19 mouse cellular contexts compared by ENCODE assay signal in the genomic region with DNA sequence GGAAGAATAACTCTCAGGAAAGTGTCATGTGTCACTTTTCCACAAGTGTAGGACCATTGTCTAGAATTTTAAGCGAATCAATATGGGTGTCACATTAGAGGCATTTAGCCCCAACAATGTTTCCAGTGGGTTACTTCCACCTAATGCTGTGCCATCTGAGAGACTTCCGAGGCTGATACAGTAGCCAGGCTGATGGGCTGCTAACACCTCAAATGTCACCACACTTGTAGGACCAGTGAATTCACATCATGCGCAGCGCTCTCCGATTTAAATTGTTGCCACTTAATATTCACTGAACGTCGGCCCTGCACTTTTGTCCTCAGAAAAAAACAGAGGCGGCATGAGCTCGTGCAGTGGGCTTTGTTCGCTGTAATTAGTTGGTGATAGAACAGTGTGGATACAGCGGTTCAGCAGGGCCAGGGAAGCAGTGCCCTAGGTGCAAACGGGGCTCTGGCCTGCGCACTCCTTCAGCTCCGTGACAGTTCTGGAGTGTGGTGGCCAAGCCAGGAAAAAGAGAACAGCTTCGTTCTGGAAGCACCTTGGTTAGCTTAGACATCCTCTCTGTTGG. TPM values are rescaled to one million over a fixed set of nuclear protein-coding genes. Genes with fewer than 3 reads are reported as not detected.
DNase-seq lines count a peak whose midpoint lies in the region; ATAC-seq and TF ChIP-seq lines count a peak whose summit lies in the region.
"Had no signal": no experiment of that assay in that cellular context is flagged by ENCODE, and none has a peak within 500 bp of the region (broad histone marks: within the 10 kb centered on the region; RNA-seq: fewer than 3 reads in every experiment).

No protein-coding gene starts in this region.

- H3K27me3 ChIP-seq in hindbrain, embryonic 11.5 days (ENCODE audit: control insufficient read depth, insufficient read depth, low read length), result no peaks in the 10 kb centered on the region
- no peaks in the 10 kb centered on the region for H3K27me3 ChIP-seq in midbrain, embryonic 11.5 days (ENCODE audit: control insufficient read depth, insufficient read depth, low read length)
- H3K27me3 ChIP-seq in neural tube, embryonic 14.5 days (ENCODE audit: control insufficient read depth, insufficient read depth, low read length), result no peaks in the 10 kb centered on the region
- H3K27me3 ChIP-seq in liver, postnatal 0 days (ENCODE audit: insufficient read depth, low read length), result no peaks in the 10 kb centered on the region
- H3K27me3 ChIP-seq: liver, embryonic 13.5 days had no signal

- ATAC-seq in hindbrain, embryonic 11.5 days (ENCODE audit: low FRiP score), result peak; percentile 78
- ATAC-seq in midbrain, embryonic 11.5 days (ENCODE audit: low FRiP score), result peak; percentile 48; the same call in 1 of the 2 replicates
- peak; percentile 41; the same call in 1 of the 2 replicates for ATAC-seq in neural tube, embryonic 14.5 days (ENCODE audit: low read depth)
- no peak for ATAC-seq in liver, postnatal 0 days
- no peak for ATAC-seq in monocyte, adult 5-6 weeks (replicated peaks; ENCODE audit: insufficient number of reproducible peaks, low FRiP score, low TSS enrichment, poor library complexity, severe bottlenecking)
- ATAC-seq: intestine, embryonic 16.5 days; lung, postnatal 0 days had no signal

- peak; percentile 72 for DNase-seq in heart, adult 11 months
- no peak for DNase-seq in heart, adult 18-20 months
- DNase-seq in hindbrain, embryonic 11.5 days (ENCODE audit: low spot score), result peak; percentile 31
- DNase-seq in midbrain, embryonic 11.5 days (ENCODE audit: low spot score, missing footprints), result no peak
- no peak for DNase-seq in liver, postnatal 0 days
- no peak for DNase-seq in right cerebral cortex, postnatal 10 days (ENCODE audit: low spot score in 2 of 2)
- DNase-seq: adrenal gland, postnatal 36 days; cerebellum, adult 9-11 months; gastrocnemius, adult 2 months; kidney, postnatal 4 days; left cerebral cortex, postnatal 4 days; liver, embryonic 13.5 days; right cerebral cortex, postnatal 25 days; thymus, postnatal 4 days had no signal

- H3K4me2 ChIP-seq in hindbrain, embryonic 11.5 days (replicated peaks; ENCODE audit: low read depth, low read length), result no peak overlapping the region
- H3K4me2 ChIP-seq in midbrain, embryonic 11.5 days, result no peak overlapping the region
- H3K4me2 ChIP-seq in neural tube, embryonic 14.5 days (ENCODE audit: low read depth, low read length), result no peak overlapping the region
- no peak overlapping the region for H3K4me2 ChIP-seq in liver, postnatal 0 days (ENCODE audit: low read depth, low read length)
- H3K4me2 ChIP-seq: liver, embryonic 13.5 days had no signal

- no peak overlapping the region for H3K9ac ChIP-seq in hindbrain, embryonic 11.5 days (ENCODE audit: low read depth, low read length)
- H3K9ac ChIP-seq in midbrain, embryonic 11.5 days (ENCODE audit: low read length), result no peak overlapping the region
- H3K9ac ChIP-seq in neural tube, embryonic 14.5 days (replicated peaks; ENCODE audit: low read depth, low read length), result 0 out of 2 replicates have a peak overlapping the region, but pooled peaks have one; percentile 13
- H3K9ac ChIP-seq in liver, postnatal 0 days (replicated peaks), result no peak overlapping the region
- H3K9ac ChIP-seq: liver, embryonic 13.5 days had no signal

- H3K4me1 ChIP-seq in hindbrain, embryonic 11.5 days (replicated peaks; ENCODE audit: control insufficient read depth, insufficient read depth, low read length), result 0 out of 2 replicates have a peak, but pooled peaks cover 2% of the 10 kb centered on the region
- no peaks in the 10 kb centered on the region; the same call in 1 of the 2 replicates for H3K4me1 ChIP-seq in midbrain, embryonic 11.5 days (ENCODE audit: control insufficient read depth, insufficient read depth, low read length)
- peaks cover 17% of the 10 kb centered on the region for H3K4me1 ChIP-seq in neural tube, embryonic 14.5 days (ENCODE audit: control insufficient read depth, insufficient read depth, low read length)
- H3K4me1 ChIP-seq in liver, postnatal 0 days (ENCODE audit: insufficient read depth), result 0 out of 2 replicates have a peak, but pooled peaks cover 2% of the 10 kb centered on the region

- no peak for TF ChIP-seq CTCF in liver, postnatal 0 days (IDR thresholded peaks at IDR 0.05; ENCODE audit: low read depth)

- H3K36me3 ChIP-seq in hindbrain, embryonic 11.5 days (ENCODE audit: control insufficient read depth, insufficient read depth, low read length), result no peaks in the 10 kb centered on the region
- no peaks in the 10 kb centered on the region for H3K36me3 ChIP-seq in midbrain, embryonic 11.5 days (ENCODE audit: control insufficient read depth, insufficient read depth, low read length)
- H3K36me3 ChIP-seq in neural tube, embryonic 14.5 days (ENCODE audit: control insufficient read depth, insufficient read depth, low read length), result no peaks in the 10 kb centered on the region
- H3K36me3 ChIP-seq in liver, postnatal 0 days (replicated peaks; ENCODE audit: insufficient read depth, low read length), result no peaks in the 10 kb centered on the region
- H3K36me3 ChIP-seq: liver, embryonic 13.5 days had no signal

- no peaks in the 10 kb centered on the region for H3K9me3 ChIP-seq in hindbrain, embryonic 11.5 days (ENCODE audit: control insufficient read depth, low read length)
- H3K9me3 ChIP-seq in midbrain, embryonic 11.5 days (ENCODE audit: control insufficient read depth, low read length), result no peaks in the 10 kb centered on the region
- H3K9me3 ChIP-seq in neural tube, embryonic 14.5 days (ENCODE audit: control insufficient read depth, low read length), result no peaks in the 10 kb centered on the region
- no peaks in the 10 kb centered on the region for H3K9me3 ChIP-seq in liver, postnatal 0 days (ENCODE audit: low read length)
- H3K9me3 ChIP-seq: heart, embryonic 10.5 days; liver, embryonic 13.5 days had no signal

- H3K27ac ChIP-seq in hindbrain, embryonic 11.5 days (ENCODE audit: low read depth, low read length), result no peak overlapping the region
- H3K27ac ChIP-seq in midbrain, embryonic 11.5 days (ENCODE audit: low read depth, low read length), result no peak overlapping the region
- peak overlapping the region; percentile 58 for H3K27ac ChIP-seq in neural tube, embryonic 14.5 days (ENCODE audit: low read depth, low read length)
- H3K27ac ChIP-seq in liver, postnatal 0 days (ENCODE audit: low read depth), result no peak overlapping the region
- H3K27ac ChIP-seq: gastrocnemius, adult 2 months; heart, embryonic 10.5 days; liver, embryonic 13.5 days had no signal

- 67% methylated on average over 15 of the region's 15 CpGs for WGBS in hindbrain, embryonic 11.5 days
- 72% methylated on average over 15 of the region's 15 CpGs for WGBS in midbrain, embryonic 11.5 days
- WGBS in neural tube, embryonic 14.5 days, result 35% methylated on average over 15 of the region's 15 CpGs
- 86% methylated on average over 15 of the region's 15 CpGs for WGBS in liver, postnatal 0 days (ENCODE audit: insufficient replicate concordance)

- no peak for TF ChIP-seq EP300 in liver, postnatal 0 days (IDR thresholded peaks at IDR 0.05; ENCODE audit: low read depth)

- no peak overlapping the region for H3K4me3 ChIP-seq in hindbrain, embryonic 11.5 days (ENCODE audit: low read depth, low read length)
- no peak overlapping the region for H3K4me3 ChIP-seq in midbrain, embryonic 11.5 days (ENCODE audit: low read depth, low read length)
- no peak overlapping the region for H3K4me3 ChIP-seq in neural tube, embryonic 14.5 days (ENCODE audit: low read depth, low read length)
- H3K4me3 ChIP-seq in liver, postnatal 0 days (ENCODE audit: low read depth, low read length), result no peak overlapping the region
- H3K4me3 ChIP-seq: gastrocnemius, adult 2 months; heart, embryonic 10.5 days; liver, embryonic 13.5 days had no signal

RNA-seq across cellular contexts. Expression of a gene that starts 42.8 kb away (rescaled TPM):
- total RNA-seq in heart, adult 18-20 months (2021), result 10 to 100 TPM; 18.1 to 18.9 TPM
- 44.4 and 50.6 TPM in 2 replicates for polyA plus RNA-seq in hindbrain, embryonic 11.5 days (2014; fragmentation: Nextera tagmentation; extraction: Ambion mirVana)
- 43.7 and 43.9 TPM in 2 replicates for polyA plus RNA-seq in midbrain, embryonic 11.5 days (2014; fragmentation: Nextera tagmentation; extraction: Ambion mirVana)
- 239 and 242 TPM in 2 replicates for polyA plus RNA-seq in neural tube, embryonic 14.5 days (2014; fragmentation: Nextera tagmentation; extraction: Ambion mirVana)
- polyA plus RNA-seq in liver, postnatal 0 days (2015; fragmentation: Nextera tagmentation; extraction: Ambion mirVana), result 0.64 and 1.3 TPM in 2 replicates
- total RNA-seq in monocyte, adult 5-6 weeks (2017), result not detected in 3 replicates

Comparison
In these comparisons a context has a peak if more than half of its experiments do, and no peak if none do; other contexts are left out.
1. DNase-seq: peak in heart, adult 11 months (single experiment) and hindbrain, embryonic 11.5 days (single experiment); none in heart, adult 18-20 months (0 of 2), midbrain, embryonic 11.5 days (single experiment), liver, postnatal 0 days (single experiment) and right cerebral cortex, postnatal 10 days (0 of 2).
2. ATAC-seq: peak in hindbrain, embryonic 11.5 days (single experiment), midbrain, embryonic 11.5 days (single experiment) and neural tube, embryonic 14.5 days (single experiment); none in liver, postnatal 0 days (single experiment) and monocyte, adult 5-6 weeks (single experiment).
3. RNA of a gene that starts 42.8 kb away (polyA plus RNA-seq): 239 to 242 TPM in neural tube, embryonic 14.5 days, 44.4 to 50.6 TPM in hindbrain, embryonic 11.5 days and 43.7 to 43.9 TPM in midbrain, embryonic 11.5 days; 0.64 to 1.3 TPM in liver, postnatal 0 days; every median in the first group is over 10 times any median in the second.